Mouse (Mus musculus): ENCODE results near the gene Arsj. TPM values are rescaled to one million over a fixed set of nuclear protein-coding genes. Genes with fewer than 3 reads are reported as not detected.

The Arsj gene
- polyA plus RNA-seq, 1 experiment from 2014 or later: 0.44 TPM

DNA sequence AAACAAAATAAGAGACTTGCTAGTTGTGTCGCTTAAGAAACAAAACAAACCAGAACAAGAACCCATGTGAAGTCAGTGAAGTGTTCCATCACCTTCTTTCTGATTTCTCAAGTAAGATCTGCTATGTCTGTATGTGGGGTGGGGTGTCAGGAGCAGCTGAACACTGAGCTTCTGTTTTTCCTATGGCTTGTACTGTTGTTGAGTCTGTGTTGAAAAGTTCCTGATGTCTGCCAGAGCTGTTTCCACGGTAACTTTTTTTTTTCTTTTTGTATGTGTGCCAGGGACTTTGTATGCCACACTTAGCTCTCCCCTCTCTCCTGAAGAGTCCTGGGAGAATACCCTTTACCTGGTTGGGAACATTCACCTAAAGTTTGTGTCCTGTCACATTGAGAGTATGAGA is 34.0 kb downstream of the Arsj start:
- Histone ChIP-seq H3K9me3 (ENCODE audit: control insufficient read depth, low read length) (no peaks in the 10 kb centered on the region), H3K9ac (replicated peaks; ENCODE audit: low read depth, low read length) (no peak overlapping the region), H3K4me1 (ENCODE audit: control insufficient read depth, insufficient read depth, low read length) (no peaks in the 10 kb centered on the region), H3K4me3 (ENCODE audit: low read depth, low read length) (no peak overlapping the region), H3K4me2 (ENCODE audit: low read depth, low read length) (no peak overlapping the region), H3K27me3 (ENCODE audit: control insufficient read depth, insufficient read depth, low read length) (no peaks in the 10 kb centered on the region), H3K36me3 (ENCODE audit: control insufficient read depth, insufficient read depth, low read length) (no peaks in the 10 kb centered on the region), H3K27ac (ENCODE audit: low read depth, low read length) (no peak overlapping the region)
- ATAC-seq (ENCODE audit: low read depth): peak; percentile 70
- 77% methylated on average over 2 of the region's 2 CpGs for WGBS

DNA sequence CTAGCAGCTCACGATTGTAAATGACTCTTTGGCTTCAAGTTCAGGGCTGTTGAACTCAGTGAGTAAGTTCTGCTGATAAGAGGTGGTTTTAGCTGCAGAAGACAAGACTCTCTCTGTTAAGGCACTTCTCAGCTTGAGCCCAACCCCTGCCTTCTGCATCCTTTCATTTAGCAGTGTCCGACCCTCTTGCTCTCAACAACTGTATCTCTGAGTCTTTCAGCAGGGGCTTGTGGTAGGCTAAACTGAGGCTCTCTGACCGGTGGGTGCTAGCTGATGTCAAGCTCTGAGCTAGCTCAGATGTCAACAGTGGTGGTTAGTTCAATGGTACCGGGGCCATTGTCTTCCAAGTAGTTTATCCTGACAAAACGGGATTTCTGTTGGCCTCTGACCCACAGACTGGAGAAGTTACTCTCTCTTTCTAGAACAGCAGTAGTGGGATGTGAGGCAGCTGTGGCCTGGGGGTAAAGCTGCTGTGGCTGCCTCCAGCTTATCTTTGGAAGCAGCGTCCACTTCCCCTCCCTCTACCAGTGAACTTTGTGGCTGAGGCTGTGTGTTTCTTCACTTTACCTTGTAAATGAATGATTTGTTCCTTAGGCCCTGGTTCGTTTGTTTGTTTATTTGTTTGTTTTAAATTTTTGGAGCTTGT is 34.6 kb downstream of the Arsj start:
- no peaks in the 10 kb centered on the region for H3K36me3 ChIP-seq (ENCODE audit: control insufficient read depth, insufficient read depth, low read length)
- no peak overlapping the region for H3K9ac ChIP-seq (replicated peaks; ENCODE audit: low read depth, low read length)
- 80% methylated on average over 7 of the region's 7 CpGs for WGBS
- no peak overlapping the region for H3K27ac ChIP-seq (ENCODE audit: low read depth, low read length)
- no peaks in the 10 kb centered on the region for H3K27me3 ChIP-seq (ENCODE audit: control insufficient read depth, insufficient read depth, low read length)
- H3K4me2 ChIP-seq (ENCODE audit: low read depth, low read length): no peak overlapping the region
- no peak for ATAC-seq (ENCODE audit: low read depth)
- no peak overlapping the region for H3K4me3 ChIP-seq (ENCODE audit: low read depth, low read length)
- H3K4me1 ChIP-seq (ENCODE audit: control insufficient read depth, insufficient read depth, low read length): no peaks in the 10 kb centered on the region
- H3K9me3 ChIP-seq (ENCODE audit: control insufficient read depth, low read length): no peaks in the 10 kb centered on the region

- no peaks in the 10 kb centered on the region for H3K9me3 ChIP-seq (ENCODE audit: control insufficient read depth, low read length)
- H3K4me2 ChIP-seq (ENCODE audit: low read depth, low read length): no peak overlapping the region
- ATAC-seq (ENCODE audit: low read depth): no peak
- no peak overlapping the region for H3K27ac ChIP-seq (ENCODE audit: low read depth, low read length)
- H3K4me1 ChIP-seq (ENCODE audit: control insufficient read depth, insufficient read depth, low read length): no peaks in the 10 kb centered on the region
- H3K9ac ChIP-seq (replicated peaks; ENCODE audit: low read depth, low read length): no peak overlapping the region
- WGBS: 88% methylated on average over 4 of the region's 4 CpGs
- H3K36me3 ChIP-seq (ENCODE audit: control insufficient read depth, insufficient read depth, low read length): no peaks in the 10 kb centered on the region
- no peak overlapping the region for H3K4me3 ChIP-seq (ENCODE audit: low read depth, low read length)
- H3K27me3 ChIP-seq (ENCODE audit: control insufficient read depth, insufficient read depth, low read length): no peaks in the 10 kb centered on the region
These were observed 37.2 kb downstream of the Arsj start for GRCm38 (mm10) chr3:126400726-126401125.

DNA sequence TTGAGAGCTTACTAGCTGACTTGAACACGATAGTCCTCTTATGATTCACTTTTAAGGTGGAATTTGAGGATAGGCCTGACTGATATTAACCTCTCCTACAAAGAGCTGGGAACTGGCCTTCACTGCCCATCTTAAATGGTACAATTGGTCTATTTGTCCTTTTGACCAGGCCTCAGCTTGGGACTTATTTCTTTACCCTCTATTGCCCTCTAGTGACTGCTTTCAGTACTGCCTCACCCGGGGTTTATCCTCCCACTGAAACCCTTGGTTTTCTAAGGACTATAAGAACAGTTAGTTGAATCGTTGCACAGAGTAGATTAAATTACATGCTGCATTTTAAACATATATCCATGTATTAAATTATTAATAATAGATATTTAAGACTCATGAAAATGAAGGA is 39.4 kb downstream of the Arsj start:
- 30% methylated on average over 3 of the region's 3 CpGs for WGBS

GRCm38 (mm10) chr3:126404199-126404598 is 40.7 kb downstream of the Arsj start:
- WGBS: 97% methylated on average over 2 of the region's 2 CpGs
- no peaks in the 10 kb centered on the region for H3K27me3 ChIP-seq (ENCODE audit: control insufficient read depth, insufficient read depth, low read length)

More for the DNA sequence above, 39.4 kb downstream of the Arsj start:
- no peaks in the 10 kb centered on the region for H3K9me3 ChIP-seq (ENCODE audit: control insufficient read depth, low read length)
- H3K9ac ChIP-seq (replicated peaks; ENCODE audit: low read depth, low read length): no peak overlapping the region
- peak; percentile 63 for ATAC-seq (ENCODE audit: low read depth)
- no peak overlapping the region for H3K4me3 ChIP-seq (ENCODE audit: low read depth, low read length)
- H3K36me3 ChIP-seq (ENCODE audit: control insufficient read depth, insufficient read depth, low read length): no peaks in the 10 kb centered on the region
- H3K27me3 ChIP-seq (ENCODE audit: control insufficient read depth, insufficient read depth, low read length): no peaks in the 10 kb centered on the region
- no peak overlapping the region for H3K27ac ChIP-seq (ENCODE audit: low read depth, low read length)
- no peaks in the 10 kb centered on the region for H3K4me1 ChIP-seq (ENCODE audit: control insufficient read depth, insufficient read depth, low read length)
- H3K4me2 ChIP-seq (ENCODE audit: low read depth, low read length): no peak overlapping the region

DNA sequence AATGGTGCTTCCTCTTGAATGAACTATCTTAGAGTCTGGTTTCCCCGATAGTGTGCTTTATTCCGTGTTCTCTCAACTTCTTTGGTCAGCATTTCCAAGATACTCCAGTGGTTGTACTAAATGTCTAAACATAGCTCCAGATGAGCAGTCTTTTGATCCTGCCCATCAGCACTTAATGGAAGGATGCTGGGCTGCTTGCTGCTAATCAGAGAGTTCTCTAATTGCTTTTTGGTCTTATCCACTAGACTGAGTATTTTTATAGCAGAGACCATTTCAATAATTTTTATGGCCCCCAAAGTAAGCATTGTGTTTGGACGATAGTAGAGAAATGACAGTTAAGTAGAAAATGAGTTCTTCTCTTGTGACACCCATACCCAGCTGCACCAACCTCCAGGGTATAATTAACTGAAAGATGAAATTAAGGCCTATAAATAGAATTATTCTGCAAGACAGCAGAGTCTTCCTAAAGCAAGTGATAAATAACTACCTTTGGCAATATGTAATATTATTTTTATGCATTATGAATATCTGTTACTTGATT is 67.1 kb downstream of the Arsj start:
- 72% methylated on average over 3 of the region's 3 CpGs for WGBS
- Histone ChIP-seq H3K27ac (ENCODE audit: low read depth, low read length) (no peak overlapping the region), H3K4me3 (ENCODE audit: low read depth, low read length) (no peak overlapping the region), H3K4me1 (ENCODE audit: control insufficient read depth, insufficient read depth, low read length) (no peaks in the 10 kb centered on the region), H3K9me3 (ENCODE audit: control insufficient read depth, low read length) (no peaks in the 10 kb centered on the region), H3K36me3 (ENCODE audit: control insufficient read depth, insufficient read depth, low read length) (no peaks in the 10 kb centered on the region), H3K4me2 (ENCODE audit: low read depth, low read length) (no peak overlapping the region), H3K9ac (replicated peaks; ENCODE audit: low read depth, low read length) (no peak overlapping the region), H3K27me3 (ENCODE audit: control insufficient read depth, insufficient read depth, low read length) (no peaks in the 10 kb centered on the region)
- ATAC-seq (ENCODE audit: low read depth): peak; percentile 58

More at GRCm38 (mm10) chr3:126404199-126404598, 40.7 kb downstream of the Arsj start:
- no peak overlapping the region for H3K4me3 ChIP-seq (ENCODE audit: low read depth, low read length)
- H3K4me2 ChIP-seq (ENCODE audit: low read depth, low read length): no peak overlapping the region
- no peak for ATAC-seq (ENCODE audit: low read depth)
- H3K27ac ChIP-seq (ENCODE audit: low read depth, low read length): no peak overlapping the region
- no peaks in the 10 kb centered on the region for H3K4me1 ChIP-seq (ENCODE audit: control insufficient read depth, insufficient read depth, low read length)
- H3K9ac ChIP-seq (replicated peaks; ENCODE audit: low read depth, low read length): no peak overlapping the region
- H3K9me3 ChIP-seq (ENCODE audit: control insufficient read depth, low read length): no peaks in the 10 kb centered on the region
- no peaks in the 10 kb centered on the region for H3K36me3 ChIP-seq (ENCODE audit: control insufficient read depth, insufficient read depth, low read length)

- no peaks in the 10 kb centered on the region for H3K27me3 ChIP-seq (ENCODE audit: control insufficient read depth, insufficient read depth, low read length)
- no peak overlapping the region for H3K27ac ChIP-seq (ENCODE audit: low read depth, low read length)
- H3K9me3 ChIP-seq (ENCODE audit: control insufficient read depth, low read length): no peaks in the 10 kb centered on the region
- H3K9ac ChIP-seq (replicated peaks; ENCODE audit: low read depth, low read length): no peak overlapping the region
- no peak overlapping the region for H3K4me3 ChIP-seq (ENCODE audit: low read depth, low read length)
- ATAC-seq (ENCODE audit: low read depth): no peak
- H3K4me1 ChIP-seq (ENCODE audit: control insufficient read depth, insufficient read depth, low read length): no peaks in the 10 kb centered on the region
- WGBS: 74% methylated on average over 6 of the region's 6 CpGs
- no peak overlapping the region for H3K4me2 ChIP-seq (ENCODE audit: low read depth, low read length)
- H3K36me3 ChIP-seq (ENCODE audit: control insufficient read depth, insufficient read depth, low read length): no peaks in the 10 kb centered on the region
These were observed 75.8 kb downstream of the Arsj start for GRCm38 (mm10) chr3:126439331-126439730.

DNA sequence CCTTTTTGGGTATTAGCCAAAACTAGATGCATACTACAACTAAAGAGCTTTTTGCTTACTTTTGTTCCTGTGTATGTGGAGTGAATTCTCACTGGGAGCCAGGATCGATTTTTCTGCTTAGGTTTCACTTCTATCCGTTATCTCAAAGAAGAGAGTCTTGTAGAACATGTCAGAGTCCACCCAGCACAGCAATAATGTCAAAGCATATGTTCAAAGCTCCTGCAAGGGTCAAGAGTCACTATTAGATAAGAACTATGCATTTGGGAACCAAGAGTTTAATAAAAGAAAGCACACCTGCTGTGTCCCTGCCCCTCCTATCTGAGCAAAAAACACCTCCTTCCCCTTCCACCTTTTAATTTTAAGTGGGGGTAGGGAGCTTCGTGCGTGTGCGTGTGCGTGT is 85.6 kb downstream of the Arsj start:
- Histone ChIP-seq H3K27ac (ENCODE audit: low read depth, low read length) (no peak overlapping the region), H3K4me3 (ENCODE audit: low read depth, low read length) (no peak overlapping the region), H3K4me2 (ENCODE audit: low read depth, low read length) (no peak overlapping the region), H3K36me3 (ENCODE audit: control insufficient read depth, insufficient read depth, low read length) (no peaks in the 10 kb centered on the region), H3K4me1 (ENCODE audit: control insufficient read depth, insufficient read depth, low read length) (no peaks in the 10 kb centered on the region), H3K9ac (replicated peaks; ENCODE audit: low read depth, low read length) (no peak overlapping the region), H3K9me3 (ENCODE audit: control insufficient read depth, low read length) (no peaks in the 10 kb centered on the region), H3K27me3 (ENCODE audit: control insufficient read depth, insufficient read depth, low read length) (no peaks in the 10 kb centered on the region)
- no peak for ATAC-seq (ENCODE audit: low read depth)
- whole genome bisulfite sequencing: 63% methylated on average over 6 of the region's 6 CpGs

DNA sequence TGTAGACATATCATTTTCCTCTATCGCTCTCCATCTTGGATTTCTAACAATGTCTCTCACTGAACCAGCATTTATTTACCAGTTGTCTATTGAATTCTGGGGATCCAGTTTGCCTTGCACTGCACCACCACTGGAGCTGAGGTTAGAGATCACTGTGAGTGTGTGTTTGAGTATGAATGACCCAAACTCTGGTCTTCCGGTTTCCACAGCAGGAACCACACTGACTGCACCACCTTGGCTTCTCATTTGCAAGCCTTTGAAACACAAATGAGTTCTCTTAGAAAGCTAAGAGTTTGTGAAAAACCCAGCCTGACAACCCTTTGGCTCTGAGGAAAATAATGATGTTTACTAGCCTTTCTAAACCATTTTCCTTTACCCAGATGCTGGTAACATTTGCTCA is 86.0 kb downstream of the Arsj start:
- Histone ChIP-seq H3K4me3 (ENCODE audit: low read depth, low read length) (no peak overlapping the region), H3K4me2 (ENCODE audit: low read depth, low read length) (no peak overlapping the region), H3K27me3 (ENCODE audit: control insufficient read depth, insufficient read depth, low read length) (no peaks in the 10 kb centered on the region), H3K4me1 (ENCODE audit: control insufficient read depth, insufficient read depth, low read length) (no peaks in the 10 kb centered on the region), H3K9ac (replicated peaks; ENCODE audit: low read depth, low read length) (no peak overlapping the region), H3K36me3 (ENCODE audit: control insufficient read depth, insufficient read depth, low read length) (no peaks in the 10 kb centered on the region), H3K9me3 (ENCODE audit: control insufficient read depth, low read length) (no peaks in the 10 kb centered on the region), H3K27ac (ENCODE audit: low read depth, low read length) (no peak overlapping the region)
- no peak for ATAC-seq (ENCODE audit: low read depth)
- WGBS: 46% methylated on average over 2 of the region's 2 CpGs

Measured in neural tube, embryonic 14.5 days (tissue).